Mouse (Mus musculus): Measurements from ENCODE around the gene Zfp503. TPM values are rescaled to one million over a fixed set of nuclear protein-coding genes. Genes with fewer than 3 reads are reported as not detected.

Gene Zfp503
- total RNA-seq, 2 experiments from 2014 or later: 1.8 to 2.2 TPM

DNA sequence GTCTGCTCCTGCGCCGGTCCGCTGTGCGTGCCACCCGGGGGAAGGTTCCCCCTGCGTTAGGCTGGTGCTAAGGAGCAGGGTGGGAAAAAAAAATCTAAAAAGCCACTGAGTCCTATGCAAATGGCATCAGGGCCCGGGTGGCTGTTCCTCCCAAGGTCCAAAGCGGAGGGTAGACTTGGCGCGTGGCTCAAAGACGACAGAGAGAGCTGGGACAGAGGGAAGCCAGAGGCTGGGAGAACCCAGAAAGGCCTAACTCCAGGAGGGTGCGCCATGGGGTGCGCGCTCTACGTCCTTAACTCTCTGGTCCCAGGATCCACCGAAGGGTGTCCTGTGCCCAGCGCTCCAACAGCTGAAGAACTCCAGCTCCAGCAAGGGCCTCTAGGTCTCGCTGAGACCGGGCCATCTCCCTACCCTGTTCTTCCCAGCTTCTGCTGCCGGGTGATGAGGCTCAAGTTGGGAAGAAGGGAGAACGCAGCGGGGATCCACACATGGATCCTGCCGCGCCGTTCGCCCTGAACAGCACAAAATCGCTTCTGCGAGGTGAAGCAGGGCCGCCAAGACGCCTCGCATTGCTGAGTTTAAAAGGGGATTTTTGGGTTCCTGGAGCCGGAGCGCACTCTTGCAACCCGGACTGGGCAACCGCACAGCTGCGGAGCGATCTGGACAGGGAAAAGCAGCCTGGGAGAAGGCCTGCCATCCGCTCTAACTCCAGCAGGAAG, 6.7 kb downstream of the Zfp503 start:
- DNase-seq: peak; percentile 34 to 56
- intact Hi-C loops (cut with DNase I): loop anchor here (5.0 to 10.0 kb wide), 5 partner anchors 130 to 1065 kb away; no protein-coding TSS in a partner anchor

- intact Hi-C loops (cut with DNase I): loop anchor here (5.0 to 10.0 kb wide), 5 partner anchors 130 to 1065 kb away; no protein-coding TSS in a partner anchor
- DNase-seq: peak; percentile 18
Measured at GRCm38 (mm10) chr14:21982096-21982591, 7.3 kb downstream of the Zfp503 start.

- intact Hi-C loops (cut with DNase I): loop anchor here (5.0 to 10.0 kb wide), 5 partner anchors 129 to 1066 kb away; no protein-coding TSS in a partner anchor
- peak; percentile 76 to 86 for DNase-seq
Measured at GRCm38 (mm10) chr14:21981462-21981861, 7.9 kb downstream of the Zfp503 start.

DNA sequence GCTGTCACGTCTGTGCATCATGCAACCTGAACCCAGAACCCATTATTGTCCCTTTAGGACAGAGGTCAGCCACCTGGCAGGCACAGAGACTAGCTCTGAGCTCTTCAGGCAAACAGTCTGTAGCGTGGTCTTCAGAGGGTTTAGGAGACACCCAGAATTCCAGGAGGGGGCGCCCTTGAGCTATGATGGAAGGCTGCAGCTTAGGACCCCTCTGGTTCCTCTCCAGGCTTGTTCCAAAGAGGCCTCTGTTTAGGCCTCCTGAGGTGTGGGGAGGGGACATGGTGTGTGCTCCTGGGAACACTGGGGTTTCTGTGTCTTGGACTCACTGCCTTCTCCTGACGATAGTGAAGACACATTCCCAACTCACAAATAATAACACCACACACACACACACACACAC, 20.4 kb downstream of the Zfp503 start:
- DNase-seq: peak; percentile 60 to 76
- intact Hi-C loops (cut with DNase I): loop anchor here (5.0 kb wide), 1 partner anchor 608 kb away; no protein-coding TSS in a partner anchor

DNA sequence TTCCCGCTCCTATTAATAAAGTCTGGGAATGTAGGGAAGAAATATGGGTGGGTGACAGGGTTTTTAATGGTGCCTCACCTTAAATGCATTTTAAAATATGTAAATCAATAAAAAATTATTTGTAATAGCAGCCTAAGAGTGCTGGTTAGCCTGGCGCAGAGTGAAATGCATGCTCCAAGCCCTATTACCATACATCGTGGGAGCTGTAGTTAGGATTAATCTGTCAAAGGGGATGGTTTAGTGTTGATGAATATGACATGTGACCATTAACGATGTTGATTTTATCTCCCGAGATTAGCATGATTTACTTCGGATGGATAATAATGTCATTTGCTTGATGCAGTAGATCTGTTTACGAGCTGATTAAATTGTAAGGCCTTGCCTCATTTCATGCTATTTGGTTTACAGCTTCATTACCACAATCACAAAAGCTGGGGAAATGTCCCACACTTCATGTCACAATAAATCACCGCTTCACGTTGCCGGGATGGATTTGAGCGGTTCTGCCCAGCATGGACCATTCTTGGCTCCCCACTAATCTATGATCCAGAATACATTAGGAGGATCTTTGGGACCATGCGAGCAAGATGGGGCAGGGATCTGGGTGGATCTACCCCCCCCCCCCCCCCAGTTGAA, 21.9 kb downstream of the Zfp503 start:
- intact Hi-C loops (cut with DNase I): loop anchor here (5.0 kb wide), 1 partner anchor 610 kb away; no protein-coding TSS in a partner anchor
- DNase-seq: no peak

DNA sequence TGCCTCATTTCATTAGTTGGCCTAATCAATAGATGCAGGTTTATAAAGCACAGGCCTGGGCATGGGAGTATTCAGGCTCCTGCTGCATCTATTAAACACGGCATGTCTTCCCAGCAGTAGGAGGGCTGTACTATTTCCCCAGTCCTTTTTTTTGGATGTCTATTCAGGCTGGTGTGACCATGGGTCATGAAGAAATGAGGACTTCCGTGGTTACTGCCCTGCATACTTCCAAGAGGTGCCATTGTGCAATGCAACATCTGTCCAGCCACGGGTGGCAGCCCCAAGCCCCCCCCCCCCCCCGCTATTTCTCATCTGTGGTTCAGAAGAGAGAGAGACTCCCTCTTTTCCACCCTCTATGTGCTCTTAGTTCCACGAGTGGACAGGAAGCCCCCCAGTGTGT, 23.1 kb downstream of the Zfp503 start:
- no peak for DNase-seq
- intact Hi-C loops (cut with DNase I): loop anchor here (5.0 kb wide), 1 partner anchor 611 kb away; no protein-coding TSS in a partner anchor

GRCm38 (mm10) chr14:21962381-21963050, 26.9 kb downstream of the Zfp503 start:
- intact Hi-C loops (cut with DNase I): no loop called here
- DNase-seq: no peak

DNA sequence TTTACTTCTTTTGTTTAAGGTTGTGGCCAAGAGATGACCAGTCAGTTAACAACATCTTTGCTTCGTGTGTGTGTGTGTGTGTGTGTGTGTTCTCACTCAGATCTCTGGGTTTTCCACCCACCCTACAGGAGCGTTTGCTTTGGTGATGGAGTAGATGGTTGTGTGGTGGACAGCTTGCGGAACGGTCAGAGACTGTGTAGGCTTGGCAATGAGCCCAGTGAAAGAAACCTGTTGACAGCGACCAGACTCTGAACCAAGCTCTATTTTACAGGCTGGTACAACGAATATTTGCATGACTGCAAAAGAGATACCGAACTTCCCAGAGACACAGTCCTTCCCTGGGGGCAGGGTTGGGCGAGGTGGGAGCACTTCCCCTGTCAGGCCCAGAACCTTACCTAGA, 30.2 kb downstream of the Zfp503 start:
- intact Hi-C loops (cut with DNase I): no loop called here
- DNase-seq: no peak

DNA sequence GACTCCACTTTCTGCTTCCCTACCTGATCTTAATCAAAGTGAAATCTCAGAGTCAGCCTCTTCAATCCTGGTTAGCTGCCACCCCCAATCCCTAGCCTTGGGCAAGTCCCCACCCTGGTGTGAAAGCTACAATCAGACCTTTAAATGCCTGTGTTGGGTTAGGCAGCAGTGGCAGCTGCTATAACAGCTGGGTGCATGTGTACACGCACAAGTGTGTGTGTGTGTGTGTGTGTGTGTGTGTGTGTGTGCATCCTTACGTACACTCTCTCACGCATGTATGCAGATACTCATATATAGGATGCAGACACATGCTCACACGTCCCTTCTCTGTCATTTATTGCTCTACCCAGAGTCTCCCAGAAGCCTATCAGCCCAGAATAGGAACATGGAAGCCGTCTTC, 30.8 kb downstream of the Zfp503 start:
- intact Hi-C loops (cut with DNase I): no loop called here
- DNase-seq: no peak

GRCm38 (mm10) chr14:21952541-21952940, 36.9 kb downstream of the Zfp503 start:
- no peak for DNase-seq
- intact Hi-C loops (cut with DNase I): no loop called here

DNA sequence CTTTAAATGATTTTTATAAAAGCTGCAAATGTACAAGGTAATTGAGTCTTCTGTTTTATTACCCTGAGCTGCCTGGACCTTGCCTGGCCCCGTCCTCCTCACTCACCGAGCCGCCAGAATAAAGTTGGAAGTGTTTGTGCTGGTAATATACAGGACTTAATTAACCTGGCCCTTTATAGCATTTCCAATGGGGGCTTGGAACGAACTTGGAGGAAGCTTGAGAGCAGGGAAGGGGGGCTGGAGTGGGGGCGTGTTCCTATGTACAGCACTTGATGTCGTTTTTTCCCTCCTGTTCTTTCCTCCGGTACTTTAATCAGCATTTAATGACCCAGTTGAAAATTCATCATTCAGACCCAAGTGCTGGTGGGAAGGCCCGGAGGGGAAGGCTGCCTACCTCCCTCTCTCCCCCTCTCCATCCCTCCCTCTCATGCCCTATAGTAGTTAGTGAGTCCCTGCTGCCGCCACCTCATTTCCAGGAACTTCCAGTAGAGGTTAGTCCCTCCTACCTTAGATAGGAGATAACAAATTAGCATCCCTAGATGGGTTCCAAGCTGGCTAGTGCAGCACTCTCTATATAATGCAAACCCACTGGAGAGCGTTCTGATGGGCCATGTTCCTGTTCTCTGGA, 37.4 kb downstream of the Zfp503 start:
- no peak for DNase-seq
- intact Hi-C loops (cut with DNase I): no loop called here

- DNase-seq: no peak
- intact Hi-C loops (cut with DNase I): no loop called here
Measured at GRCm38 (mm10) chr14:21944946-21945345, 44.5 kb downstream of the Zfp503 start.

- intact Hi-C loops (cut with DNase I): no loop called here
- no peak for DNase-seq
Measured at GRCm38 (mm10) chr14:21941581-21941980, 47.8 kb downstream of the Zfp503 start.

DNA sequence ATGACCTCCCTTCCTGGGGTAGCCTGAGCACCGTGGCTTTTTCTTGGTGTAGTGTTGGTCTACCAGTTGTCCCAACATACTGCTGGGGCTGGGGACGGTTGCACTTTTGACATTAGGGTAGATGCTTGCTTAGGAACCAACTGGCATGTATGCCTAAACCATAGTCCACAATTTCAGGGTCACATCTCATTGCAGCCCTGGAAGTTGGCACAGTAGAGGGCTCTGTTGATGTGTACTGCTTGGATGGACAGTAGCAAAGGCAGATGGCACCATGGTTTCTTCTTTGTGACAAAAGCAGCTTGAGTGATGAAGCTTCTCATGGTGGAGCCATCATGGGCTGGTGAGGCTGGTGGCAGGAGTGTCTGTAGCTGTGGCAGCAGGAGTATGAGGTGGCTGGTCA, 52.3 kb downstream of the Zfp503 start:
- intact Hi-C loops (cut with DNase I): no loop called here
- no peak for DNase-seq

DNA sequence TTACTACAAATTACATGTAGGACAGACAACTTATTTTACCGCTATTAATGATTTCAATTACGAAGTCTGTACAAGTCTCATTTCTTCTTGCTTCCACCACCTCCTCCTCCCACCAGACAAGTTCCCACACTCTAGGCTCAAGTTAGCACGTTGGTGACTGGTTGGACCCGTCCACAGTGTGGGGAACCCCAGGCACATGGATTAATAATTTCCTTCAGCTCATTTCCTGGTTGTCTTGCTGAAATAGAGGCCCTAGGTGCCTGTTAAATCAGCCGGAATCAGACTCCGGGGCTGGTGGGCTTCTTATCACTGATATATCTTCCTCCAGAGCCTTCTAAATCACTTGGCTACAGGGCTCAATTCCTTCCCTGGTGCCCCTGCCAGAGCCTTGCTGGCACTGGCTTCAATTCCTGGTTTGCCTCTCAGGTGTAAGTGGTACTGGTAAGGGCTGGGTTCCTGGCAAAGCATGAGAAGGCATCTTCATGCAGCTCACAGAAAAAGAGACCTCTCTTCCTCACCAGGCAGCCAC, 53.2 kb downstream of the Zfp503 start:
- no peak for DNase-seq
- intact Hi-C loops (cut with DNase I): no loop called here

Small RNA genes lying within 50 kb of the gene (microRNA-seq; reads per million reads assigned to microRNA genes)
- gene Gm27532 (ENCODE audit: borderline number of aligned reads in 2 of 2): 0 reads per million in 2 experiments

Other genes starting within 250 kb of the Zfp503 start
- gene Samd8, start 239.1 kb downstream of the Zfp503 start, total RNA-seq (2021): 10 to 100 TPM; 28.4 to 28.9 TPM
- under 1 TPM in 1 of 2 experiments, not detected in 1; 0.35 TPM for gene Dusp13, start 238.4 kb downstream of the Zfp503 start, total RNA-seq (2021)
- 100 to 1,000 TPM; 491 to 519 TPM for gene Vdac2, start 164.4 kb downstream of the Zfp503 start, total RNA-seq (2021)
- 1 to 10 TPM; 8.5 to 8.8 TPM for gene Comtd1, start 140.6 kb downstream of the Zfp503 start, total RNA-seq (2021)
- 1 to 10 TPM; 1.1 to 1.7 TPM for gene Lrmda, start 30.1 kb upstream of the Zfp503 start, total RNA-seq (2021)

All from heart, postnatal 36 days (tissue).